Mouse (Mus musculus): ENCODE measurements around the gene Map3k14. TPM values are rescaled to one million over a fixed set of nuclear protein-coding genes. Genes with fewer than 3 reads are reported as not detected.
A peak's percentile ranks its signal among the peaks of the same experiment; 100 is the strongest.

Gene Map3k14
- polyA plus RNA-seq, 1 experiment from 2014 or later: 3.7 TPM

DNA sequence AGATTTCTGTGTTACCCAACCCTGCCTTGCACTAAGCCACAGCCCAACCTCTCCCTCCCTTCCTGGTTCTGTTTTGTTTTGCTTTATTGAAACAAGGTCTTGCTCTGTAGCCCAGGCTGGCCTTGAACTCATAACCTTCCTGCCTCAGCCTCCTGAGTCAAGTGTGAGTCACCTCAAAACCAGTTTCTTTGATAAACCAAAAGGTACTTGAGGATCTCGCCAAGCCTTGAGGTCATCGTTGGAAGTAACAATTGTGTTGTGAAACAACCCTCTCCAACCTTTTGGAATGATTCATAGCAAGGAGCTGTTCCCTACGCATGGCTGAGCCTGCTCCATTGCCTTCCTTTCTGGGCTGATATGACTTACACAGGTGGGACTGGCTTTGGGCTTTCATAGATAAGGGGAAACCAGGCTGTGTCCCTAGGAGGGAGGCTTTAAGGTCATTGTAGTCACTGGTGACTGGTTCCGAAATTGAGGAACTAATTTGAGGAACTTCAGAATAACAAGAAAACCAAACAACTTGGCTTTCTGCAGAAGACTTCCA lies 9.3 kb downstream of the Map3k14 start:
- H3K9ac ChIP-seq (ENCODE audit: low read length): no peak overlapping the region
- no peaks in the 10 kb centered on the region for H3K27me3 ChIP-seq (ENCODE audit: control insufficient read depth, insufficient read depth, low read depth, low read length)
- H3K4me2 ChIP-seq (ENCODE audit: low read depth, low read length): no peak overlapping the region
- no peak overlapping the region for H3K4me3 ChIP-seq (ENCODE audit: low read length)
- no peaks in the 10 kb centered on the region for H3K9me3 ChIP-seq (ENCODE audit: control insufficient read depth, low read length)
- H3K36me3 ChIP-seq (ENCODE audit: control insufficient read depth, insufficient read depth, low read length): no peaks in the 10 kb centered on the region
- ATAC-seq (ENCODE audit: low read depth): no peak
- H3K27ac ChIP-seq (ENCODE audit: low read length): no peak overlapping the region
- 77% methylated on average over 4 of the region's 4 CpGs for WGBS
- peaks cover 7% of the 10 kb centered on the region for H3K4me1 ChIP-seq (replicated peaks; ENCODE audit: control insufficient read depth, insufficient read depth, low read length)

GRCm38 (mm10) chr11:103253605-103254004 lies 13.7 kb downstream of the Map3k14 start:
- H3K36me3 ChIP-seq (ENCODE audit: control insufficient read depth, insufficient read depth, low read length): no peaks in the 10 kb centered on the region
- no peaks in the 10 kb centered on the region for H3K27me3 ChIP-seq (ENCODE audit: control insufficient read depth, insufficient read depth, low read depth, low read length)
- no peak overlapping the region for H3K9ac ChIP-seq (ENCODE audit: low read length)
- H3K27ac ChIP-seq (ENCODE audit: low read length): no peak overlapping the region
- H3K4me1 ChIP-seq (replicated peaks; ENCODE audit: control insufficient read depth, insufficient read depth, low read length): peaks cover 17% of the 10 kb centered on the region
- no peak overlapping the region for H3K4me2 ChIP-seq (ENCODE audit: low read depth, low read length)
- ATAC-seq (ENCODE audit: low read depth): no peak
- no peaks in the 10 kb centered on the region for H3K9me3 ChIP-seq (ENCODE audit: control insufficient read depth, low read length)
- WGBS: 89% methylated on average over 5 of the region's 5 CpGs
- H3K4me3 ChIP-seq (ENCODE audit: low read length): no peak overlapping the region

DNA sequence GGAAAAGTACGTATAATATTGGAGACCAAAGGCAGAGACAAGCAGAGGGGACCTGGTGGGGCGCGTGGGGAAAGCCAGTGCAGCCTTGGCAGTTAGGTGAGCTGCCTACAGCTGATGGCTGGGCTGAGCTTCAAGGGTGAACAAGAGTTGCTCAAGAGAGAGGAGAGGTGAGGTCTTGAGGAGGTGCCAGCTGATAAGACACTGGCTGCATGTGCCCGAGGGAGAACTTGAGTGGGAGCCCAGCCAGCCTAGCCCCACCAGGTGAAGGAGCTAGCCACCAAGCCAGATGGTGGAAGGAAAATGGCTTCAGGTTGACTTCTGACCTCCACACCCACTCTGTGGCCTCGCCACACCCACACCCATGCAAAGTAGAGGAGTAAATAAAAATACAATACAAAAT lies 14.9 kb downstream of the Map3k14 start:
- Histone ChIP-seq H3K4me1 (replicated peaks; ENCODE audit: control insufficient read depth, insufficient read depth, low read length) (peaks cover 29% of the 10 kb centered on the region), H3K27ac (ENCODE audit: low read length) (peak overlapping the region; percentile 59), H3K36me3 (ENCODE audit: control insufficient read depth, insufficient read depth, low read length) (no peaks in the 10 kb centered on the region), H3K9ac (ENCODE audit: low read length) (0 out of 2 replicates have a peak overlapping the region, but pooled peaks have one; percentile 7), H3K27me3 (ENCODE audit: control insufficient read depth, insufficient read depth, low read depth, low read length) (no peaks in the 10 kb centered on the region), H3K9me3 (ENCODE audit: control insufficient read depth, low read length) (no peaks in the 10 kb centered on the region), H3K4me2 (ENCODE audit: low read depth, low read length) (no peak overlapping the region), H3K4me3 (ENCODE audit: low read length) (no peak overlapping the region)
- 58% methylated on average over 5 of the region's 5 CpGs for WGBS
- ATAC-seq (ENCODE audit: low read depth): no peak

- H3K27ac ChIP-seq (ENCODE audit: low read length): no peak overlapping the region
- no peak overlapping the region for H3K4me2 ChIP-seq (ENCODE audit: low read depth, low read length)
- peaks cover 45% of the 10 kb centered on the region for H3K4me1 ChIP-seq (replicated peaks; ENCODE audit: control insufficient read depth, insufficient read depth, low read length)
- WGBS: 90% methylated on average over 3 of the region's 3 CpGs
- no peak overlapping the region for H3K4me3 ChIP-seq (ENCODE audit: low read length)
- ATAC-seq (ENCODE audit: low read depth): no peak
- H3K27me3 ChIP-seq (ENCODE audit: control insufficient read depth, insufficient read depth, low read depth, low read length): no peaks in the 10 kb centered on the region
- no peaks in the 10 kb centered on the region for H3K36me3 ChIP-seq (ENCODE audit: control insufficient read depth, insufficient read depth, low read length)
- no peak overlapping the region for H3K9ac ChIP-seq (ENCODE audit: low read length)
- no peaks in the 10 kb centered on the region for H3K9me3 ChIP-seq (ENCODE audit: control insufficient read depth, low read length)
Observed at GRCm38 (mm10) chr11:103250324-103250723, 16.9 kb downstream of the Map3k14 start.

DNA sequence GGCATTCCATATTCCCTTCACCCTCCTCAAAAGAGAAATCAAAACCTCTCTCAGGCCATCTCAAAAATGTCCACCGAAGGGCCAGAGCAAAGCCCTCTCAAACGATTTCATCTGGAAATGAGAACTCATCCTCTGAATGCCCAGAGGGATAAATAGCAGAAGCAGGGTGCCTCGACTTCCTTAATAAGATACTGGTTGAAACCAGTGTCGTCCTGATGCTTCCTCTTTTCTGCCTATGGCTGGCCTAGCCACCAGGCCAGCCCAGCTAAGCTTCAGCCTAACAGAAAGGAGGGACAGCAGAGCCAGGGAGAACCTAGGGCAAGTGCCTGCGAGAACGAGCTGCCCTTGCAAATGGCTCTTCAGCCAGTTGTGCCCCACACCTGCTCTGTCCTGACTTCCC lies 17.8 kb downstream of the Map3k14 start:
- H3K27me3 ChIP-seq (ENCODE audit: control insufficient read depth, insufficient read depth, low read depth, low read length): no peaks in the 10 kb centered on the region

DNA sequence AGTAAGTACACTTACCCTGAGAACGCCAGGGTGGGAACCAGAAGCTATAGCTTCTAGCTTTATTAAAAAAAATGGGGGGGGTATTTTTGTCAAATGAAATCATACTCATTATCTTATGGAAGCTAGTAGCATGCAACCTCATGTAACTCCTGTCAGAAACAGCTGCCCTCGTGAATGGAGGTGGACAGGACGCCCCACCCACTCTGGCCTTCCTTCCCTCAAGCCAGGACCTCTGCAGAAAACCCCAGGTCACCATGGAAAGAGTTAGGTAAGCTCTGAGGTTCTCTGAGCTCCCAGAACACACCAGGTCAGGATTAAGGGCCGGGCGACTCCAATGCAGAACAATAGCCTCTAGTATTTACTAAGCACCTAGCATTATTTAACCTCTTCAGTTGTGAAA lies 18.4 kb downstream of the Map3k14 start:
- Histone ChIP-seq H3K4me1 (replicated peaks; ENCODE audit: control insufficient read depth, insufficient read depth, low read length) (peaks cover 50% of the 10 kb centered on the region), H3K36me3 (ENCODE audit: control insufficient read depth, insufficient read depth, low read length) (no peaks in the 10 kb centered on the region), H3K9me3 (ENCODE audit: control insufficient read depth, low read length) (no peaks in the 10 kb centered on the region), H3K27ac (ENCODE audit: low read length) (peak overlapping the region; percentile 49; the same call in 1 of the 2 replicates), H3K4me2 (ENCODE audit: low read depth, low read length) (no peak overlapping the region), H3K27me3 (ENCODE audit: control insufficient read depth, insufficient read depth, low read depth, low read length) (no peaks in the 10 kb centered on the region), H3K4me3 (ENCODE audit: low read length) (no peak overlapping the region), H3K9ac (ENCODE audit: low read length) (no peak overlapping the region)
- ATAC-seq (ENCODE audit: low read depth): no peak
- WGBS: 67% methylated on average over 5 of the region's 5 CpGs

More for the DNA sequence above, 17.8 kb downstream of the Map3k14 start:
- no peak overlapping the region for H3K4me3 ChIP-seq (ENCODE audit: low read length)
- H3K9me3 ChIP-seq (ENCODE audit: control insufficient read depth, low read length): no peaks in the 10 kb centered on the region
- peak overlapping the region; percentile 34; the same call in 1 of the 2 replicates for H3K9ac ChIP-seq (ENCODE audit: low read length)
- 61% methylated on average over 6 of the region's 6 CpGs for WGBS
- no peak for ATAC-seq (ENCODE audit: low read depth)
- H3K36me3 ChIP-seq (ENCODE audit: control insufficient read depth, insufficient read depth, low read length): no peaks in the 10 kb centered on the region
- H3K27ac ChIP-seq (ENCODE audit: low read length): peak overlapping the region; percentile 49
- H3K4me1 ChIP-seq (replicated peaks; ENCODE audit: control insufficient read depth, insufficient read depth, low read length): peaks cover 50% of the 10 kb centered on the region
- H3K4me2 ChIP-seq (ENCODE audit: low read depth, low read length): no peak overlapping the region

DNA sequence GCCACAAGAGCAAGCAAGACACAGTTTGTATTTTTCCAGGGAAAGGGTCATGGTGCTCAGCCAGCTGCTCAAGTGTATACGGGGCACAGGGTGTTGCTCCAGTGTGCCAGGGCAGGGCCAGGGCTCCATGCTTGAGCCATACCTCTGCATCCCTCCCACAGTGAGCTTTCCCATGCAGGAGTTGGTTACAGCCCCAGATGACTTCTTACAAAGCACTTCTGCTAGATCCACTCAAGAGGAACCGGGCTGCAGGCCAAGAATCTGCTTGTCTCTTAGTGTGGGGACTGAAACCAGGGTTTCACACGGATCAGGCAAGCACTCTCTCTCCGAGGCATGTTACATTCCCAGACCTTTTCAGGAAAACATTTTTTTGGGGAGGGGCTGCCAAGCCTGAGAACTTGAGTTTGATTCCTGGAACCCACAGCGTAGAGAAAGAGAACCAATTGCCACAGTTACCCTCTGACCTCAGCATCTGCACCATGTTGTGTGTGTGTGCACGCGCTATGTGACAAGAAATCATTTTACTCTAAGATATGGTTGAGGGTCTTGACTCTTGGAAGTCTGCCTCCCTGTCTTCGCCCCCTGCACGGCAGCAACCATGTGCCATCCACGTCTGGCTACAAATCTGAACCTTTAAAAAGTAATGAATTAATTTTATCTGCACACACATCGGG lies 19.6 kb downstream of the Map3k14 start:
- Histone ChIP-seq H3K36me3 (ENCODE audit: control insufficient read depth, insufficient read depth, low read length) (no peaks in the 10 kb centered on the region), H3K27ac (ENCODE audit: low read length) (peak overlapping the region; percentile 82), H3K4me1 (replicated peaks; ENCODE audit: control insufficient read depth, insufficient read depth, low read length) (peaks cover 47% of the 10 kb centered on the region), H3K9me3 (ENCODE audit: control insufficient read depth, low read length) (no peaks in the 10 kb centered on the region), H3K4me3 (ENCODE audit: low read length) (no peak overlapping the region), H3K4me2 (ENCODE audit: low read depth, low read length) (no peak overlapping the region), H3K27me3 (ENCODE audit: control insufficient read depth, insufficient read depth, low read depth, low read length) (no peaks in the 10 kb centered on the region), H3K9ac (ENCODE audit: low read length) (peak overlapping the region; percentile 6; the same call in 1 of the 2 replicates)
- WGBS: 35% methylated on average over 11 of the region's 11 CpGs
- ATAC-seq (ENCODE audit: low read depth): peak; percentile 81

DNA sequence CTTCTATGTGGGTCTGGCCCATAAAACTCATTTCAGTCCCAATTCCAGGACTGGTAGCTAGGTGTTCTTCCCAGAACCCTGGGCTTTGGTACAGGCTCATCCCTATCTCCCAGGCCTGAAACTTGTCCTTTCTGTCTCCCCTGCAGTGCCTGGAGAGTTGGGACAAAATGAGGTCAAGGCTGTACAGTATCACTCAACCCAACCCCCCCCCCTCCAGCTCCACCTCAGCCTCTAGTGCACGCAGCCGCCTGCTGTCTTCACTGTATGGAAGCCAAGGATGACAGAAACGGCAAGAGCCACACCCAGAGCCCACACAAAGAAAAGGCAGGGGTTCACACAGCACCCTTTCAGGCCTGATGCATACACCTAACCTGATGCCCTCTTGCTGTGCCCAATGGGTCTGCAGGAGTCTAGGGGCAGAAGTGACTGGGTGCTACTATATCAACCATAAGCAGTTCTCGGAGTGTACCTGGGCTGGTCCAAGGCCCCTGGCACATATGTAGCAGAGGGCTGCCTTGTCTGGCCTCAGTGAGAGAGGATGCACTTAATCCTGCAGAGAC lies 20.5 kb downstream of the Map3k14 start:
- no peak for ATAC-seq (ENCODE audit: low read depth)
- no peaks in the 10 kb centered on the region for H3K9me3 ChIP-seq (ENCODE audit: control insufficient read depth, low read length)
- H3K9ac ChIP-seq (ENCODE audit: low read length): no peak overlapping the region
- H3K4me3 ChIP-seq (ENCODE audit: low read length): no peak overlapping the region
- H3K36me3 ChIP-seq (ENCODE audit: control insufficient read depth, insufficient read depth, low read length): no peaks in the 10 kb centered on the region
- no peaks in the 10 kb centered on the region for H3K27me3 ChIP-seq (ENCODE audit: control insufficient read depth, insufficient read depth, low read depth, low read length)
- H3K4me2 ChIP-seq (ENCODE audit: low read depth, low read length): no peak overlapping the region
- WGBS: 40% methylated on average over 4 of the region's 4 CpGs
- peak overlapping the region; percentile 82 for H3K27ac ChIP-seq (ENCODE audit: low read length)
- H3K4me1 ChIP-seq (replicated peaks; ENCODE audit: control insufficient read depth, insufficient read depth, low read length): peaks cover 41% of the 10 kb centered on the region

GRCm38 (mm10) chr11:103246081-103246730 lies 21.1 kb downstream of the Map3k14 start:
- peak; percentile 24 for ATAC-seq (ENCODE audit: low read depth)
- H3K4me3 ChIP-seq (ENCODE audit: low read length): no peak overlapping the region
- H3K27ac ChIP-seq (ENCODE audit: low read length): peak overlapping the region; percentile 82
- H3K27me3 ChIP-seq (ENCODE audit: control insufficient read depth, insufficient read depth, low read depth, low read length): no peaks in the 10 kb centered on the region
- peaks cover 41% of the 10 kb centered on the region for H3K4me1 ChIP-seq (replicated peaks; ENCODE audit: control insufficient read depth, insufficient read depth, low read length)
- H3K4me2 ChIP-seq (ENCODE audit: low read depth, low read length): no peak overlapping the region
- no peaks in the 10 kb centered on the region for H3K36me3 ChIP-seq (ENCODE audit: control insufficient read depth, insufficient read depth, low read length)
- WGBS: 52% methylated on average over 10 of the region's 10 CpGs
- H3K9me3 ChIP-seq (ENCODE audit: control insufficient read depth, low read length): no peaks in the 10 kb centered on the region
- H3K9ac ChIP-seq (ENCODE audit: low read length): 0 out of 2 replicates have a peak overlapping the region, but pooled peaks have one; percentile 18

Data from lung, embryonic 16.5 days (tissue).